Mouse (Mus musculus) thymus, adult 2 months (tissue): ENCODE measurements around the gene 4930522H14Rik. TPM values are rescaled to one million over a fixed set of nuclear protein-coding genes. Genes with fewer than 3 reads are reported as not detected.

Source experiments
- DNase-seq: peaks from one replicate; pipeline ENCODE4 v3.0.0; 2021
- H3K27ac ChIP-seq: fragments of 200-500 bp; 2 replicates; pipeline ENCODE4 v1.5.1; 2012; ENCODE audit warnings: low read length, control low read depth; ENCODE audit not compliant: control insufficient read depth, insufficient read depth
- H3K27me3 ChIP-seq: fragments of 200-500 bp; 2 replicates; pipeline ENCODE4 v1.6.1; 2012; ENCODE audit warnings: mild to moderate bottlenecking, low read length, moderate library complexity, mixed read lengths; ENCODE audit not compliant: control insufficient read depth, insufficient read depth
- H3K36me3 ChIP-seq: fragments of 200-500 bp; 2 replicates; pipeline ENCODE4 v1.6.1; 2012; ENCODE audit warnings: mild to moderate bottlenecking, low read length, moderate library complexity; ENCODE audit not compliant: control insufficient read depth, insufficient read depth
- H3K4me1 ChIP-seq: fragments of 200-500 bp; replicated peaks from 2 replicates; pipeline ENCODE4 v1.6.1; 2012; ENCODE audit warnings: low read length; ENCODE audit not compliant: control insufficient read depth, insufficient read depth
- H3K4me3 ChIP-seq: fragments of 200-500 bp; 2 replicates; pipeline ENCODE4 v1.5.1; 2012; ENCODE audit warnings: mild to moderate bottlenecking, low read length, control low read depth, moderate library complexity; ENCODE audit not compliant: control insufficient read depth, insufficient read depth
- CTCF ChIP-seq: fragments of 200-500 bp; IDR thresholded peaks from 2 replicates; pipeline ENCODE4 v1.5.1; 2012; ENCODE audit warnings: mild to moderate bottlenecking, control low read depth, low read length, moderate library complexity, borderline replicate concordance; ENCODE audit not compliant: control insufficient read depth, poor library complexity, insufficient read depth; ENCODE audit errors: extremely low read depth
- POLR2A ChIP-seq: fragments of 200-500 bp; IDR thresholded peaks from 2 replicates; pipeline ENCODE4 v1.6.1; 2012; ENCODE audit warnings: mild to moderate bottlenecking, low read length, control low read depth, moderate library complexity; ENCODE audit not compliant: control insufficient read depth, poor library complexity, insufficient read depth; ENCODE audit errors: extremely low read depth
- WGBS: fragments of 180-500 bp; shearing (Covaris S2); methylation state at CpG from one replicate; pipeline ENCODE4 v1.1.7; 2018; 5-methylcytosine and 5-hydroxymethylcytosine counted together
- polyA plus RNA-seq: library from polyadenylated mRNA; depleted of rRNA; stranded (reverse); fragments of >200 nt; gene quantifications from 2 replicates; pipeline ENCODE4 v1.2.3, GENCODE M21; 2012

Gene 4930522H14Rik
- polyA plus RNA-seq, 1 experiment: not detected

GRCm38 (mm10) chr4:109568959-109569358 is 37.9 kb upstream of the 4930522H14Rik start:
- Histone ChIP-seq H3K4me1 (no peaks in the 10 kb centered on the region), H3K27me3 (no peaks in the 10 kb centered on the region), H3K36me3 (no peaks in the 10 kb centered on the region), H3K4me3 (no peak overlapping the region), H3K27ac (no peak overlapping the region)
- 93% methylated on average over 10 of the region's 10 CpGs for WGBS
- no peak for DNase-seq
- TF ChIP-seq POLR2A (no peak), CTCF (no peak)

DNA sequence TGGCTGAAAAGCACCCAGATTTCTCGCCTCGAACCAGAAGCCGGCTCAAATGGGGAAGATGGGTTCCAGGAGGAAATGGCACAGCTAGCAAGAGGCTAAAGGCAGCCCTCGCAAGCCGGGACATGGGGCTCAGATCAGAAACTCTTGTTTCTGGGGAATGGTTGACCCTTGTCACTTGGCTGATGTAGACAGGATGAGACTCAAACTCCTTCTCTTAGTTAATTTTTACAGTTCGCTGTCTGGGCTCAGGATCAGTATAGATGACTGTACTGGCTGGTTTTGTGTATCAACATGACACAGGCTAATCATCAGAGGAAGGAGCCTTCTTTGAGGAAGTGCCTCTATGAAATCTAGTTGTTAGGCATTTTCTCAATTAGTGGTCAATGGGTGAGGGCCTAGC is 33.6 kb upstream of the 4930522H14Rik start:
- H3K4me1 ChIP-seq: no peaks in the 10 kb centered on the region
- DNase-seq: no peak
- no peaks in the 10 kb centered on the region for H3K36me3 ChIP-seq
- H3K4me3 ChIP-seq: no peak overlapping the region
- H3K27me3 ChIP-seq: no peaks in the 10 kb centered on the region
- H3K27ac ChIP-seq: no peak overlapping the region
- TF ChIP-seq CTCF (no peak), POLR2A (no peak)
- 87% methylated on average over 6 of the region's 6 CpGs for WGBS

GRCm38 (mm10) chr4:109550338-109551150 is 19.4 kb upstream of the 4930522H14Rik start:
- Histone ChIP-seq H3K36me3 (no peaks in the 10 kb centered on the region), H3K4me3 (no peak overlapping the region), H3K4me1 (no peaks in the 10 kb centered on the region), H3K27me3 (no peaks in the 10 kb centered on the region), H3K27ac (no peak overlapping the region)
- 18% methylated on average over 11 of the region's 11 CpGs for WGBS
- TF ChIP-seq POLR2A (no peak), CTCF (no peak)
- DNase-seq: no peak

- H3K4me3 ChIP-seq: no peak overlapping the region
- 35% methylated on average over 2 of the region's 2 CpGs for WGBS
- no peaks in the 10 kb centered on the region for H3K36me3 ChIP-seq
- DNase-seq: no peak
- H3K27me3 ChIP-seq: no peaks in the 10 kb centered on the region
- TF ChIP-seq CTCF: no peak
- no peak for TF ChIP-seq POLR2A
- H3K27ac ChIP-seq: no peak overlapping the region
- no peaks in the 10 kb centered on the region for H3K4me1 ChIP-seq
Measured at GRCm38 (mm10) chr4:109547306-109547705, 16.2 kb upstream of the 4930522H14Rik start.

DNA sequence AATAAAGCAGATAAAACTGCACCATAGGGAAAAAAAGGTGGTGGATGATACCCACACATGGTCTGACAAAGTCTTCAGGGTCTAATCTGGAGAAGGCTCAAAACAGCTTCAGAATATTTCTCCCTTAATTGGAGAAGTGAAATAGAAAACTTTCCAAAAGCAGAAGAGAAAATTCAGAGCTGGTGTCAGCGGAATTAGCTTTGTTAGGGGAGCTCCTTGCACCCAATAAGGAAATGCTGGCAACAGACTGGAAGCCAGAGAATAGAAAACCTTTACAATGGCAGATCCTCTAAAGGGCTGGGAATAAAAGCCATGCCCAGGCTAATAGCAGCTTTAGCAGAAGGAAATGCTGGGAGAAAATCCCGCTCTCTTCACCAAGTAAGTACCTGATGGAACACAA is 15.4 kb upstream of the 4930522H14Rik start:
- Histone ChIP-seq H3K36me3 (no peaks in the 10 kb centered on the region), H3K27ac (no peak overlapping the region), H3K4me1 (no peaks in the 10 kb centered on the region), H3K4me3 (no peak overlapping the region), H3K27me3 (no peaks in the 10 kb centered on the region)
- no peak for TF ChIP-seq POLR2A
- TF ChIP-seq CTCF: no peak
- WGBS: 87% methylated on average over 2 of the region's 2 CpGs
- DNase-seq: no peak

GRCm38 (mm10) chr4:109530245-109530816 is 766 bp downstream of the 4930522H14Rik start:
- 82% methylated on average over 15 of the region's 15 CpGs for WGBS
- H3K36me3 ChIP-seq: no peaks in the 10 kb centered on the region
- H3K27ac ChIP-seq: no peak overlapping the region
- no peak overlapping the region for H3K4me3 ChIP-seq
- no peaks in the 10 kb centered on the region for H3K4me1 ChIP-seq
- no peak for TF ChIP-seq POLR2A
- TF ChIP-seq CTCF: no peak
- no peak for DNase-seq
- H3K27me3 ChIP-seq: no peaks in the 10 kb centered on the region
